Mouse (Mus musculus): ENCODE measurements around the gene Rbbp4.

- TF ChIP-seq POLR2A (IDR thresholded peaks at IDR 0.05; ENCODE audit: borderline replicate concordance, control insufficient read depth, low read depth, low read length) (no peak), CTCF (IDR thresholded peaks at IDR 0.05; ENCODE audit: control insufficient read depth, insufficient read depth, low read length) (no peak)
Measured at GRCm38 (mm10) chr4:129332846-129333245, 2.3 kb downstream of the Rbbp4 start.

Measured in bone marrow, adult 2 months (tissue).